Mouse (Mus musculus): ENCODE measurements around the gene Tead4. TPM values are rescaled to one million over a fixed set of nuclear protein-coding genes. Genes with fewer than 3 reads are reported as not detected.
A peak's percentile ranks its signal among the peaks of the same experiment; 100 is the strongest.

The Tead4 gene
- polyA plus RNA-seq (2015; fragmentation: Nextera tagmentation; extraction: Ambion mirVana) = 0.36 and 0.81 TPM in 2 replicates

DNA sequence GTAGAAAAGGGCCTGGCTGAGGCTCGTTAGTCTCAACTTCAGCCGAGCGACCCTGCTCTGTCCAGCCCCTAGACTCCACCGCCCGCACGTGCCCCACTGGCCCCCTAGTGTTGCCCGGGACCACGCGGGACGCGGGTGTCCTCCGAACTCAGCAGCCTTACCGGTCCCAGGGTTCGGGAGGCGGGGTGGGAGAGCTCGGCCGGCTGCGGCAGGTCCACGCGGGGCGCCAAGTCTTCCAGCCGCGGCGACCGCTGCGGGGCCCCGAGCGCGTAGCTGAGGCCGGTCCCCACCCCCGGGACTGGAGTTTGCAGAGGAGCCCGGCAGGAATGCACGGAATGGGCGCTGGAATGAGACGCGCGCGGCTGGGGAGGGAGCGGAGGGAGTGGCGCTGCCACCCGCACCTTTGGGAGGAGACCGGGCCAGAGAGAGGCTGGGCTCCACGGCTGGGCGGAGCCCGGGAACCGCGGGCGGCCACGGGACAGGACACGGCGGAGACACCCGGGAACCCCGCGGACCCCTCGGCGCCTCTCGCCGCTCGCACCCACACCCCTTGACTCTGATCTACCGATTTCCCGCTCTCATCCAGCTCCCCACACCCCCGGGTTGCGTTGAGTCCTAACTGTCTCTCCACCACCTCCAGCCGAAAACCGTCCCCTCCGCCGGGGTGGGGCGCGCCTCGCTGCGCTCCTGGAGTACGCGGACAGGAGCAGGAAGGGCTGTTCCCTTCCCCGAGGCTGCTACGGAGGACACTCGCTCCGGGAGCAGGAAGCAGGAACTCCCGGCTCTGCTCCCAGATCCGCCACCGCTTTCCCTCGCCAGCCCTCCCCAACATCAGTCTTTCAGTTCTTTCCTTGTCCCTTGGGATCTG lies at the start of gene Tead4:
Gene Tead4, minus strand, starts transcription at position 690 of the 868 bp plus-strand sequence.
- Histone ChIP-seq H3K27me3 (peaks cover 50% of the 10 kb centered on the region), H3K9ac (peak within 1 kb of the TSS; percentile 69), H3K27ac (no peak within 1 kb of the TSS), H3K36me3 (ENCODE audit: poor library complexity, severe bottlenecking) (no peaks in the 10 kb centered on the region), H3K4me1 (peaks cover 30% of the 10 kb centered on the region), H3K9me3 (replicated peaks) (peaks cover 5% of the 10 kb centered on the region; the same call in 1 of the 2 replicates), H3K4me2 (peak within 1 kb of the TSS; percentile 97), H3K4me3 (peak within 1 kb of the TSS; percentile 62)
- peak; percentile 77 for ATAC-seq
- WGBS = under 1% methylated on average over 55 of the region's 81 CpGs

DNA sequence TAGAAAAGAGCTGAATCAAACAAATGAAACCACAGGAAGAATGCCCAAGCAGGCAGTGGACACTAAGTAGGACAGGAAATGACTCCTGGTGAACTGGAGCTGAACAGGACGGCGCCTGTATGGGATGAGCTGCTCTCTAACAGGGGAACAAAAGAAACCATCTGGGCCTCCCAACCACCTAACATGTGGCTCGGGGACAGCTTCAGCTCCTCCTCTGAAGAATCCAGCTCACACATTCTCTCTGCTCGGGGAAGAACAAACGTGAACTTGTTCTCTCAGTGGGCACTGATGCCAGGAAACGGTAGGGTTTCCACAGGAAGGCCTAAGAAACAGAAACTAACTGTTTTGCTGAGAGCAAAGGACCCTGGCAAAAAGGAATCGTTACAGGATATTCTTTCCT lies 49.1 kb upstream of the Tead4 start:
- 58% methylated on average over 7 of the region's 7 CpGs for WGBS
- H3K9ac ChIP-seq = no peak overlapping the region
- no peak for ATAC-seq

DNA sequence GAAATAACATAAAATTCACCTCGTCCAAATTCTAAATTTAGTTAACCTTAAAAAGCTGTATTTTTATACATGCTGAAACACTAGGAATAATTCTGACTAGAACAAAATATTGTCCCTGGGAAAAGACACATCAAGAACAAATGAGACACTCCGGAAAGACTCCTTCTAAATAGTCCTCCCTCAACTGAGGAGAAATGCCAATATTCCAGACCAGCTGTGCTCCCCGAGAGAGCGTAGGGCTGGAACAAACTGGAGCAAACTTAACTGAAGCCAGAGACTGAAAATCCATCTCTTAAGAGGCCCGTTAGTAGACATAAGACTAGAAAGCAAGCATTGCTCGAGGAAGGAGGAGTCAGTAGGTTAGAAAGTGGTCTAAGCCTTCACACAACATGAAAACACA lies 46.2 kb upstream of the Tead4 start:
- Histone ChIP-seq H3K27ac (no peak overlapping the region), H3K4me2 (no peak overlapping the region), H3K4me1 (no peaks in the 10 kb centered on the region), H3K36me3 (ENCODE audit: poor library complexity, severe bottlenecking) (peaks cover 24% of the 10 kb centered on the region), H3K9ac (no peak overlapping the region), H3K4me3 (no peak overlapping the region), H3K9me3 (replicated peaks) (no peaks in the 10 kb centered on the region), H3K27me3 (no peaks in the 10 kb centered on the region)
- 91% methylated on average over 6 of the region's 6 CpGs for WGBS
- no peak for ATAC-seq

More for the DNA sequence above, 49.1 kb upstream of the Tead4 start:
- H3K27me3 ChIP-seq = no peaks in the 10 kb centered on the region
- H3K27ac ChIP-seq = no peak overlapping the region; the same call in 1 of the 2 replicates
- peaks cover 12% of the 10 kb centered on the region for H3K36me3 ChIP-seq (ENCODE audit: poor library complexity, severe bottlenecking)
- H3K4me1 ChIP-seq = peaks cover 12% of the 10 kb centered on the region
- H3K9me3 ChIP-seq (replicated peaks) = no peaks in the 10 kb centered on the region
- H3K4me3 ChIP-seq = no peak overlapping the region
- no peak overlapping the region for H3K4me2 ChIP-seq

- Histone ChIP-seq H3K4me2 (no peak overlapping the region), H3K27ac (no peak overlapping the region), H3K4me3 (no peak overlapping the region), H3K27me3 (no peaks in the 10 kb centered on the region), H3K9ac (no peak overlapping the region), H3K36me3 (ENCODE audit: poor library complexity, severe bottlenecking) (peaks cover 19% of the 10 kb centered on the region), H3K9me3 (replicated peaks) (no peaks in the 10 kb centered on the region), H3K4me1 (no peaks in the 10 kb centered on the region)
- 95% methylated on average over 10 of the region's 10 CpGs for WGBS
- ATAC-seq = no peak
Measured at GRCm38 (mm10) chr6:128345623-128346022, 45.0 kb upstream of the Tead4 start.

GRCm38 (mm10) chr6:128341956-128342723 lies 41.5 kb upstream of the Tead4 start:
- Histone ChIP-seq H3K4me3 (no peak overlapping the region), H3K4me1 (peaks cover 9% of the 10 kb centered on the region), H3K27ac (no peak overlapping the region), H3K9me3 (replicated peaks) (no peaks in the 10 kb centered on the region), H3K27me3 (no peaks in the 10 kb centered on the region), H3K9ac (no peak overlapping the region), H3K36me3 (ENCODE audit: poor library complexity, severe bottlenecking) (peaks cover 14% of the 10 kb centered on the region), H3K4me2 (no peak overlapping the region)
- 95% methylated on average over 11 of the region's 11 CpGs for WGBS
- no peak for ATAC-seq

GRCm38 (mm10) chr6:128338876-128339275 lies 38.3 kb upstream of the Tead4 start:
- Histone ChIP-seq H3K4me2 (no peak overlapping the region), H3K27ac (peak overlapping the region; percentile 12; the same call in 1 of the 2 replicates), H3K4me3 (no peak overlapping the region), H3K9me3 (replicated peaks) (no peaks in the 10 kb centered on the region), H3K9ac (no peak overlapping the region), H3K4me1 (peaks cover 9% of the 10 kb centered on the region), H3K27me3 (no peaks in the 10 kb centered on the region), H3K36me3 (ENCODE audit: poor library complexity, severe bottlenecking) (peaks cover 32% of the 10 kb centered on the region)
- 52% methylated on average over 5 of the region's 5 CpGs for WGBS
- ATAC-seq = no peak

DNA sequence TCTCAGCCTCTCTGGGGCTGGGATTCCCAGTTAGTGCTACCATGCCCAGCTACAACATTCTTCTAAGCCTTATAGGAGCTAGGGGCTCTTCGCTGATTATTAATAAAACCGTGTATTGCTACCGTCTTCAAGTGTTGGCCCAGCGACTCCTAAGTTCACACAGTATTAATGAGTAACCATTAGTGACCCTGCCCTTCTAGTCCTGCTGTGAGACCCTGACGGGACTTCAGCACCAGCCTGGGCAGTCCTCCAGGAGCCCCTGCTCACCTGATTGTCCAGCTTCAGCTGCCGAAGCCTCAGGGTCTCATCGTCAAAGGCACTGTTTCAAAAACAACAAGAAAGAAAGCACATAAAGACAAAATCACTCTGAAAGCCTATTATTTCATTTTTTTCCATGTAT lies 36.8 kb upstream of the Tead4 start:
- Histone ChIP-seq H3K4me3 (no peak overlapping the region), H3K27me3 (no peaks in the 10 kb centered on the region), H3K36me3 (ENCODE audit: poor library complexity, severe bottlenecking) (peaks cover 36% of the 10 kb centered on the region), H3K4me1 (peaks cover 9% of the 10 kb centered on the region), H3K4me2 (no peak overlapping the region), H3K9me3 (replicated peaks) (no peaks in the 10 kb centered on the region), H3K9ac (no peak overlapping the region), H3K27ac (no peak overlapping the region)
- no peak for ATAC-seq
- 71% methylated on average over 7 of the region's 7 CpGs for WGBS

- Histone ChIP-seq H3K36me3 (ENCODE audit: poor library complexity, severe bottlenecking) (peaks cover 55% of the 10 kb centered on the region), H3K4me1 (peaks cover 9% of the 10 kb centered on the region), H3K4me3 (no peak overlapping the region), H3K27ac (0 out of 2 replicates have a peak overlapping the region, but pooled peaks have one; percentile 11), H3K9me3 (replicated peaks) (peaks cover 9% of the 10 kb centered on the region; the same call in 1 of the 2 replicates), H3K9ac (no peak overlapping the region; the same call in 1 of the 2 replicates), H3K4me2 (peak overlapping the region; percentile 16; the same call in 1 of the 2 replicates), H3K27me3 (no peaks in the 10 kb centered on the region)
- peak; percentile 91 for ATAC-seq
- 21% methylated on average over 12 of the region's 12 CpGs for WGBS
Measured at GRCm38 (mm10) chr6:128334397-128335124, 33.9 kb upstream of the Tead4 start.

DNA sequence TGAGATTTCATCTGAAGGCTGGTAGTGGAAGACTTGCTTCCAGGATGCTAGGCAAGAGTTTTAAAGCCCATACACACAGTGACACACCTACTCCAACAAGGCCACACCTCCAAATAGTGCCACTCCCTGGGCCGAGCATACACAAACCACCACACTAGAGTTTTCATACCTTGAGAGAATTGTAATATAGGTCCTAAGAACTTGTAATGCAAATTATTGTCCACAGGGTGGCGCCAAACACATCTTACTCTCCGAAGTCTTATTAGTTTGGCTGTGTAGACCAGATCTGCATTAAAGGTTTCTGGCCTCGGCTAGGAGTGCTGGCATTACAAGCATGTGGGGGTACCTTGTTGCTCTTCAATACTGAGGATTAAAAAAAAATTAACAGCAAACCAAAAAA lies 17.7 kb upstream of the Tead4 start:
- WGBS = 10% methylated on average over 4 of the region's 4 CpGs
- Histone ChIP-seq H3K36me3 (ENCODE audit: poor library complexity, severe bottlenecking) (peaks cover 27% of the 10 kb centered on the region), H3K4me3 (no peak overlapping the region), H3K9me3 (replicated peaks) (no peaks in the 10 kb centered on the region), H3K4me1 (no peaks in the 10 kb centered on the region), H3K4me2 (no peak overlapping the region), H3K27me3 (no peaks in the 10 kb centered on the region), H3K27ac (no peak overlapping the region), H3K9ac (no peak overlapping the region)
- peak; percentile 57; the same call in 1 of the 2 replicates for ATAC-seq

DNA sequence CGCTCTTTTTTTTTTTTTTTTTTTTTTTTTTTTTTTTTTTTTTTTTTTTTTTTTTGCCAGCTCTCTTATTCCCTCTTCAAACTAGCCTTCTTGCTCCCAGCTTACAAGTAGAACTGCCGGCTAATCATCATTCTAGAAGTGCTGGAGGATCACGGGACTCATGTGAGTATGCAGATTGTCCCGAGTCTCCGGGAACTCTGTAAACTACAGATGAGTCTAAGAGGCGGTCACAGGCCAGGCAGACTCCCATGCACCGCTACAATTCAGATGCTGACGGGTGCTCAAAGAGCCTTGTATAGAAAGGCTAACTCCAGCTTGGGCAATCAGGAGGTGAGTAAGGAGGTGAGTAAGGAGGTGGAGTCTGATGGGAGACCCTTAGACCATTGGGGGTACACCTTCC lies 15.0 kb upstream of the Tead4 start:
- ATAC-seq = no peak
- 0 out of 2 replicates have a peak, but pooled peaks cover 1% of the 10 kb centered on the region for H3K36me3 ChIP-seq (ENCODE audit: poor library complexity, severe bottlenecking)
- H3K9me3 ChIP-seq (replicated peaks) = no peaks in the 10 kb centered on the region
- no peak overlapping the region for H3K4me3 ChIP-seq
- WGBS = 83% methylated on average over 8 of the region's 8 CpGs
- no peak overlapping the region for H3K9ac ChIP-seq
- H3K27ac ChIP-seq = no peak overlapping the region
- H3K4me2 ChIP-seq = no peak overlapping the region
- no peaks in the 10 kb centered on the region for H3K27me3 ChIP-seq
- no peaks in the 10 kb centered on the region for H3K4me1 ChIP-seq

GRCm38 (mm10) chr6:128314796-128315195 lies 14.2 kb upstream of the Tead4 start:
- Histone ChIP-seq H3K27me3 (no peaks in the 10 kb centered on the region), H3K36me3 (ENCODE audit: poor library complexity, severe bottlenecking) (no peaks in the 10 kb centered on the region), H3K27ac (no peak overlapping the region), H3K9me3 (replicated peaks) (no peaks in the 10 kb centered on the region), H3K4me2 (no peak overlapping the region), H3K4me1 (no peaks in the 10 kb centered on the region), H3K4me3 (no peak overlapping the region), H3K9ac (no peak overlapping the region)
- WGBS = 91% methylated on average over 6 of the region's 6 CpGs
- no peak for ATAC-seq
